Mouse (Mus musculus): ENCODE measurements around the gene C1ql1. TPM values are rescaled to one million over a fixed set of nuclear protein-coding genes. Genes with fewer than 3 reads are reported as not detected.

C1ql1 gene
- polyA plus RNA-seq, 1 experiment from 2014 or later: 6.8 TPM

DNA sequence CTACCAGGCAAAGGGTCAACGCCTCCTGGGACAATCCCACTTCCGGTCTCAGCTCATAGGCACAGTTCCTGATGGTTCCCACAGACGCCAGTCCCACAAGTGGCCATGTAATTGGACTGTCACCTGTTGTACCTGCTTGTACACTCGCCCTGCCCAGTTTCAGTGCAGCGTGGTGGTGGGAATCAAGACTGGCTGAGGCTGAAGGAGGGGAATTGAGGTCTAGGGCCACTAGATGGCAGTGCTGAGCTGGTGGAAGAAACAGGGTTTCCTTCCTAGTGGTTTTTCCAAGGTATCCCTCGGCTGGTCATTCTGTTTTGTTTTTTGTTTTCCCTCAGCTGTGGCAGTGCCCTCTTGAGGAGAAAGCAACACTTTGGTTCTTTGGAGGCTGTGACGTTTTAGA is 45.7 kb downstream of the C1ql1 start, which contains the start of gene Gfap:
Gene Gfap, minus strand, starts transcription at position 150 of the 400 bp plus-strand sequence.
- 13% methylated on average over 7 of the region's 7 CpGs for WGBS
- Histone ChIP-seq H3K4me2 (ENCODE audit: low read depth, low read length) (no peak within 1 kb of the TSS), H3K27me3 (ENCODE audit: control insufficient read depth, insufficient read depth, low read length) (no peaks in the 10 kb centered on the region)

DNA sequence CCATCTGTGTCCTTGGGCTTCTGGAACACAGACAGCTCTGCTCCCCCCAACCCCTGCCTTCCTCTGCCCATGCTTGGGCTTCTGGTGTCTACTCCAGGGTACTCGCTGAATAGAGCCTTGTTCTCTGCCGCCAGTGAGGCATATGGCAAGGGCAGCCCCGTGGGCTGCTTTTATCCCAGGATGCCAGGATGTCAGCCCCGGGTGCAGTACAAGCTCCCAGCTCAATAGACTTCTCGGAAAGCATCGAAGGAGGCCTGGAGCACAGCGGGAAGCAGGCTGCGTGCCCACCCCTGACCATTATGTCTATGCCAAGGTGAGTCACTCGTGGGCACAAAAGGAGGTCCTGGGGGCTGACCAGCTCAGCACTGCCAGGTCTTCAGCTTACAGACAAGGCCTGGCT is 48.1 kb downstream of the C1ql1 start:
- H3K36me3 ChIP-seq (ENCODE audit: control insufficient read depth, insufficient read depth, low read length): no peaks in the 10 kb centered on the region
- WGBS: 61% methylated on average over 9 of the region's 9 CpGs
- no peak overlapping the region for H3K27ac ChIP-seq (ENCODE audit: low read depth, low read length)
- no peak overlapping the region for H3K4me2 ChIP-seq (ENCODE audit: low read depth, low read length)
- H3K4me3 ChIP-seq (ENCODE audit: low read depth, low read length): no peak overlapping the region
- no peak overlapping the region for H3K9ac ChIP-seq (replicated peaks; ENCODE audit: low read depth, low read length)
- H3K4me1 ChIP-seq (ENCODE audit: control insufficient read depth, insufficient read depth, low read length): no peaks in the 10 kb centered on the region
- H3K9me3 ChIP-seq (ENCODE audit: control insufficient read depth, low read length): no peaks in the 10 kb centered on the region
- ATAC-seq (ENCODE audit: low read depth): peak; percentile 38
- H3K27me3 ChIP-seq (ENCODE audit: control insufficient read depth, insufficient read depth, low read length): peaks cover 12% of the 10 kb centered on the region

More for the DNA sequence above, 45.7 kb downstream of the C1ql1 start, which contains the start of gene Gfap:
- H3K27ac ChIP-seq (ENCODE audit: low read depth, low read length): no peak within 1 kb of the TSS
- H3K4me3 ChIP-seq (ENCODE audit: low read depth, low read length): no peak within 1 kb of the TSS
- peaks cover 10% of the 10 kb centered on the region for H3K4me1 ChIP-seq (ENCODE audit: control insufficient read depth, insufficient read depth, low read length)
- no peak within 1 kb of the TSS for H3K9ac ChIP-seq (replicated peaks; ENCODE audit: low read depth, low read length)
- peak; percentile 46; the same call in 1 of the 2 replicates for ATAC-seq (ENCODE audit: low read depth)
- H3K36me3 ChIP-seq (ENCODE audit: control insufficient read depth, insufficient read depth, low read length): no peaks in the 10 kb centered on the region
- H3K9me3 ChIP-seq (ENCODE audit: control insufficient read depth, low read length): no peaks in the 10 kb centered on the region

DNA sequence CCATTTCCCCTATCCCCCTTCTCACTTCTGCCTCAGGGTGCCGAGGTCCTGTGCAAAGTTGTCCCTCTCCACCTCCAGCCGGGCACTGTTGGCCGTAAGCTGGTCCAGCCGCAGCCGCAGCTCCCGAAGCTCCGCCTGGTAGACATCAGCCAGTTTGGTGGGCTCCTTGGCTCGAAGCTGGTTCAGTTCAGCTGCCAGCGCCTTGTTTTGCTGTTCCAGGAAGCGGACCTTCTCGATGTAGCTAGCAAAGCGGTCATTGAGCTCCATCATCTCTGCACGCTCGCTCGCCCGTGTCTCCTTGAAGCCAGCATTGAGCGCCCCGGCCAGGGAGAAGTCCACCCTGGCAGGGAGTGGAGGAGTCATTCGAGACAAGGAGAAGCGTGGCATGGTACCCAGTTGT is 49.8 kb downstream of the C1ql1 start:
- Histone ChIP-seq H3K27ac (ENCODE audit: low read depth, low read length) (no peak overlapping the region), H3K36me3 (ENCODE audit: control insufficient read depth, insufficient read depth, low read length) (no peaks in the 10 kb centered on the region), H3K4me3 (ENCODE audit: low read depth, low read length) (no peak overlapping the region), H3K4me2 (ENCODE audit: low read depth, low read length) (no peak overlapping the region), H3K4me1 (ENCODE audit: control insufficient read depth, insufficient read depth, low read length) (no peaks in the 10 kb centered on the region), H3K9me3 (ENCODE audit: control insufficient read depth, low read length) (no peaks in the 10 kb centered on the region), H3K9ac (replicated peaks; ENCODE audit: low read depth, low read length) (no peak overlapping the region), H3K27me3 (ENCODE audit: control insufficient read depth, insufficient read depth, low read length) (peaks cover 22% of the 10 kb centered on the region)
- no peak for ATAC-seq (ENCODE audit: low read depth)
- 79% methylated on average over 20 of the region's 20 CpGs for WGBS

DNA sequence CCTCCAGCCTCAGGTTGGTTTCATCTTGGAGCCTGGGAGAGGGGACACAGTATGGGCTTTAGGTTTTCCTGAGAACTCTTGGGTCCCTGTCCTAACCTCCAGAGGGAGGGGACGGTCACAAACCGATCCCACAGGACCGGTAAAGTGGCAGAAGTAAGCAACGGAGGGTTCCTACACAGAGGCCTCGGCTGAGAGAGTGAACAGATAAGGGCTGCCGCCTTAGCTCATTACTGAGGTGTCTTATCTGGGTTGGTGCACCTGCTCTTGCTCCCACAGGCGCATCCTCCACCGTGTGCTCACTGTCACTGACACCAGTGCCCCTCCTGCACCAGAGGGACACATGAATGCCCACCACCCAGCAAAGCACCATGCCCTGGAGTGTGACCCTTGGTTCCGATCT is 50.7 kb downstream of the C1ql1 start:
- Histone ChIP-seq H3K4me3 (ENCODE audit: low read depth, low read length) (no peak overlapping the region), H3K9me3 (ENCODE audit: control insufficient read depth, low read length) (no peaks in the 10 kb centered on the region), H3K4me2 (ENCODE audit: low read depth, low read length) (no peak overlapping the region), H3K27me3 (ENCODE audit: control insufficient read depth, insufficient read depth, low read length) (peaks cover 22% of the 10 kb centered on the region), H3K36me3 (ENCODE audit: control insufficient read depth, insufficient read depth, low read length) (no peaks in the 10 kb centered on the region), H3K4me1 (ENCODE audit: control insufficient read depth, insufficient read depth, low read length) (no peaks in the 10 kb centered on the region), H3K9ac (replicated peaks; ENCODE audit: low read depth, low read length) (no peak overlapping the region), H3K27ac (ENCODE audit: low read depth, low read length) (no peak overlapping the region)
- ATAC-seq (ENCODE audit: low read depth): no peak
- 75% methylated on average over 9 of the region's 9 CpGs for WGBS

DNA sequence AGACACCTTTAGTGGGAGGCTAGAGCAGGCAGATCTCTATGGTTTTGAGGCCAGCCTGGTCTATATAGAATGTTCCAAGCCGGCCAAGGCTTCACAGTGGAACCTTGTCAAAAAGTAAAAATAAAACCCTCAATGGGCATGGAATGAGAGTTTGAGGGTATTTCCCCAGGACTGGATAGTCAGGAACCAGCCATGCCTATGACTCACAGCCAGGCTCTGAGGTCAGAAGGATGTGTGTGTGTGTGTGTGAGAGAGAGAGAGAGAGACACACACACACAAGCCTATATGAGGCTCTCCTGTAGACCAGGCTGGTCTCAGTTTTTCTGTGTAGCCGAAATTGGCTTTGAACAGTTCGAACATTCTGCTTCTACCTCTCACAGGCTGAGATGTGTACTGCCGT is 51.8 kb downstream of the C1ql1 start:
- Histone ChIP-seq H3K36me3 (ENCODE audit: control insufficient read depth, insufficient read depth, low read length) (no peaks in the 10 kb centered on the region), H3K9me3 (ENCODE audit: control insufficient read depth, low read length) (no peaks in the 10 kb centered on the region), H3K4me3 (ENCODE audit: low read depth, low read length) (no peak overlapping the region), H3K4me2 (ENCODE audit: low read depth, low read length) (no peak overlapping the region), H3K4me1 (ENCODE audit: control insufficient read depth, insufficient read depth, low read length) (no peaks in the 10 kb centered on the region), H3K27ac (ENCODE audit: low read depth, low read length) (no peak overlapping the region), H3K9ac (replicated peaks; ENCODE audit: low read depth, low read length) (no peak overlapping the region), H3K27me3 (ENCODE audit: control insufficient read depth, insufficient read depth, low read length) (peaks cover 22% of the 10 kb centered on the region)
- 83% methylated on average over 4 of the region's 4 CpGs for whole genome bisulfite sequencing
- ATAC-seq (ENCODE audit: low read depth): no peak

DNA sequence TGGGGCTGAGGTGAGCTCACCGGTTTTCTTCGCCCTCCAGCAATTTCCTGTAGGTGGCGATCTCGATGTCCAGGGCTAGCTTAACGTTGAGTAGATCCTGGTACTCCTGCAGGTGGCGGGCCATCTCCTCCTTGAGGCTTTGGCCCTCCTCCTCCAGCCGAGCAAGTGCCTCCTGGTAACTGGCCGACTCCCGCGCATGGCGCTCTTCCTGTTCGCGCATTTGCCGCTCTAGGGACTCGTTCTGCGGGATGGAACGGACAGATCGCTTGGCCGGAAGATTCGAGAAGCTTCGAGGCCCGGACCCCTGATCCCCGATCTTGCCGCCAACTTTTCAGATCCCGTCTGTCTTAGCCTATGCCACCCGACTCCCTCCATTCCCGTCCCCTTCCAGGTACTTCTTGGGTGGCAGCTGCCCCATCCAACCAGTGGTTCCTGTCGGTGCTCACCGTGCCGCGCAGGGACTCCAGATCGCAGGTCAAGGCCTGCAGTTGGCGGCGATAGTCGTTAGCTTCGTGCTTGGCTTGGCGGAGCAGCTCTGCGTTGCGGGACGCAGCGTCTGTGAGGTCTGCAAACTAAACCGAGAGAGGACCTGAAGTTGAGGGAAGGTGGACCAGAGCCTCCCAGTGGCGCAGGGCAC is 53.4 kb downstream of the C1ql1 start:
- H3K4me1 ChIP-seq (ENCODE audit: control insufficient read depth, insufficient read depth, low read length): no peaks in the 10 kb centered on the region
- no peaks in the 10 kb centered on the region for H3K9me3 ChIP-seq (ENCODE audit: control insufficient read depth, low read length)
- H3K27me3 ChIP-seq (ENCODE audit: control insufficient read depth, insufficient read depth, low read length): peaks cover 22% of the 10 kb centered on the region
- no peak overlapping the region for H3K9ac ChIP-seq (replicated peaks; ENCODE audit: low read depth, low read length)
- no peak for ATAC-seq (ENCODE audit: low read depth)
- no peak overlapping the region for H3K27ac ChIP-seq (ENCODE audit: low read depth, low read length)
- peak overlapping the region; percentile 15 for H3K4me3 ChIP-seq (ENCODE audit: low read depth, low read length)
- H3K4me2 ChIP-seq (ENCODE audit: low read depth, low read length): peak overlapping the region; percentile 40
- WGBS: 4% methylated on average over 43 of the region's 43 CpGs
- no peaks in the 10 kb centered on the region for H3K36me3 ChIP-seq (ENCODE audit: control insufficient read depth, insufficient read depth, low read length)

DNA sequence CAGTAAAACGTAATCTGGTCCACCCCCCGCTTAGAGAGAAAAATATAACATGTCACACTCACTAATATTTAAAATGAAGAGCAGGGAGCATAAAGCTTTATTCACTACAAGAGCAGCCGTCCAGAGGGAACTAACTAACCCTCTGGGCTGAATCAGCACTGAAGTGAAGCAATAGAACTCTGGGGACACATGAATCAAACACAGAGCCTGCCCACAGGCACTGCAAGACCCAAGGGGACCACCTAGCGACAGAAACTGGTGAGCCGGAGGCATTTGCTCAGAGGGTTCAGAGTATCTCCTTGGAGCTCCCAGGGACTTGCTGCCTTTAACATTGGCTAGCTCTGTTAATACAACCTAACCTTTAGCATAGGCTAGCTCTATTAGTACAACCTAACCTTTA is 56.4 kb downstream of the C1ql1 start:
- WGBS: 43% methylated on average over 5 of the region's 5 CpGs

More for the DNA sequence above, 56.4 kb downstream of the C1ql1 start:
- no peak for ATAC-seq (ENCODE audit: low read depth)
- Histone ChIP-seq H3K27ac (ENCODE audit: low read depth, low read length) (no peak overlapping the region), H3K27me3 (ENCODE audit: control insufficient read depth, insufficient read depth, low read length) (peaks cover 19% of the 10 kb centered on the region), H3K36me3 (ENCODE audit: control insufficient read depth, insufficient read depth, low read length) (no peaks in the 10 kb centered on the region), H3K4me2 (ENCODE audit: low read depth, low read length) (no peak overlapping the region), H3K4me1 (ENCODE audit: control insufficient read depth, insufficient read depth, low read length) (no peaks in the 10 kb centered on the region), H3K4me3 (ENCODE audit: low read depth, low read length) (no peak overlapping the region), H3K9ac (replicated peaks; ENCODE audit: low read depth, low read length) (no peak overlapping the region), H3K9me3 (ENCODE audit: control insufficient read depth, low read length) (no peaks in the 10 kb centered on the region)

Other genes with a start within 250 kb of the C1ql1 start
- 35.5 and 37.4 TPM in 2 replicates for gene Ccdc43, start 248.9 kb downstream of the C1ql1 start, polyA plus RNA-seq (2014; fragmentation: Nextera tagmentation; extraction: Ambion mirVana)
- 22.2 and 31.8 TPM in 2 replicates for gene Adam11, start 185.2 kb downstream of the C1ql1 start, polyA plus RNA-seq (2014; fragmentation: Nextera tagmentation; extraction: Ambion mirVana)
- 34.1 and 34.7 TPM in 2 replicates for gene Gjc1, start 127.0 kb downstream of the C1ql1 start, polyA plus RNA-seq (2014; fragmentation: Nextera tagmentation; extraction: Ambion mirVana)
- gene Higd1b, start 110.8 kb downstream of the C1ql1 start, polyA plus RNA-seq (2014; fragmentation: Nextera tagmentation; extraction: Ambion mirVana): 5.0 and 10.2 TPM in 2 replicates
- 113 and 135 TPM in 2 replicates for gene Eftud2, start 65.7 kb downstream of the C1ql1 start, polyA plus RNA-seq (2014; fragmentation: Nextera tagmentation; extraction: Ambion mirVana)
- 2.1 and 2.4 TPM in 2 replicates for gene Ccdc103, start 65.5 kb downstream of the C1ql1 start, polyA plus RNA-seq (2014; fragmentation: Nextera tagmentation; extraction: Ambion mirVana)
- gene Fam187a, start 61.5 kb downstream of the C1ql1 start, polyA plus RNA-seq (2014; fragmentation: Nextera tagmentation; extraction: Ambion mirVana): 0.17 TPM in 1 of 2 replicates, not detected in the other
- gene Gfap, start 45.8 kb downstream of the C1ql1 start, polyA plus RNA-seq (2014; fragmentation: Nextera tagmentation; extraction: Ambion mirVana): 0.17 and 0.88 TPM in 2 replicates
- 0.84 and 0.88 TPM in 2 replicates for gene Kif18b, start 21.6 kb downstream of the C1ql1 start, polyA plus RNA-seq (2014; fragmentation: Nextera tagmentation; extraction: Ambion mirVana)
- 27.9 and 35.5 TPM in 2 replicates for gene Nmt1, start 81.5 kb upstream of the C1ql1 start, polyA plus RNA-seq (2014; fragmentation: Nextera tagmentation; extraction: Ambion mirVana)
- gene Dcakd, start 81.6 kb upstream of the C1ql1 start, polyA plus RNA-seq (2014; fragmentation: Nextera tagmentation; extraction: Ambion mirVana): 178 and 193 TPM in 2 replicates
- gene Plcd3, start 155.0 kb upstream of the C1ql1 start, polyA plus RNA-seq (2014; fragmentation: Nextera tagmentation; extraction: Ambion mirVana): 1.3 and 1.4 TPM in 2 replicates
- gene Acbd4, start 155.0 kb upstream of the C1ql1 start, polyA plus RNA-seq (2014; fragmentation: Nextera tagmentation; extraction: Ambion mirVana): 8.1 and 8.2 TPM in 2 replicates
- gene Hexim1, start 169.5 kb upstream of the C1ql1 start, polyA plus RNA-seq (2014; fragmentation: Nextera tagmentation; extraction: Ambion mirVana): 5.8 and 6.1 TPM in 2 replicates
- gene Hexim2, start 185.7 kb upstream of the C1ql1 start, polyA plus RNA-seq (2014; fragmentation: Nextera tagmentation; extraction: Ambion mirVana): 24.4 and 29.8 TPM in 2 replicates
- gene Fmnl1, start 224.4 kb upstream of the C1ql1 start, polyA plus RNA-seq (2014; fragmentation: Nextera tagmentation; extraction: Ambion mirVana): 5.1 and 9.2 TPM in 2 replicates

Measured in neural tube, embryonic 14.5 days (tissue).